In the genomic region with DNA sequence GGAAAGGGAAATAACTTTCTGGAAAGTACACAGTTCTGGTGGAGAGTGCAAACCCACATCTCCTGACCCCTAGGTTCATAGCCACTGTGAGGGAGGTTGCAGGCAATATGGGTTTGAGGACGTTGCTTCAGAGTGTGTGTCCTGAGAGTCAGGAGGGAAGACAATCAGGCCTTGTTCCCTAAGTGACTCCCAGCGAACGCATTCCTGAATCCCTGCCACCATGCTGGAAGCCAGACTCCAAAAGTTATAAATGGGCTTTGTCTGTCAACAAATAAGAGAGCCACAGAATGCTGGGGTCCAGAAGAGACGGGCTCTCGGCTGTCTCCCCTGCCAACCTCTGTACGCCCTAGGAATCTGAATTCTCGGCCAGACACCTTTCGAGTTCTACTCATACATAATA, we compare ENCODE assay signal across 12 mouse cellular contexts. TPM values are rescaled to one million over a fixed set of nuclear protein-coding genes. Genes with fewer than 3 reads are reported as not detected.
A peak's percentile ranks its signal among the peaks of the same experiment; 100 is the strongest.
DNase-seq lines count a peak whose midpoint lies in the region; ATAC-seq and TF ChIP-seq lines count a peak whose summit lies in the region.
"Had no signal": no experiment of that assay in that cellular context is flagged by ENCODE, and none has a peak within 500 bp of the region (broad histone marks: within the 10 kb centered on the region; RNA-seq: fewer than 3 reads in every experiment).

No protein-coding gene starts in this region.

- no peaks in the 10 kb centered on the region for H3K36me3 ChIP-seq in midbrain, embryonic 12.5 days
- no peaks in the 10 kb centered on the region for H3K36me3 ChIP-seq in thymus, adult 2 months (ENCODE audit: control insufficient read depth, insufficient read depth, low read length)
- no peaks in the 10 kb centered on the region for H3K36me3 ChIP-seq in liver, embryonic 12.5 days
- H3K36me3 ChIP-seq: limb, embryonic 13.5 days had no signal

- H3K4me2 ChIP-seq in midbrain, embryonic 12.5 days (replicated peaks): no peak overlapping the region
- H3K4me2 ChIP-seq in liver, embryonic 12.5 days: no peak overlapping the region
- H3K4me2 ChIP-seq: limb, embryonic 13.5 days had no signal

- no peak for TF ChIP-seq POLR2A in thymus, adult 2 months (IDR thresholded peaks at IDR 0.05; ENCODE audit: control insufficient read depth, extremely low read depth, insufficient read depth, low read length, poor library complexity)

- H3K27me3 ChIP-seq in midbrain, embryonic 12.5 days: 0 out of 2 replicates have a peak, but pooled peaks cover 4% of the 10 kb centered on the region
- no peaks in the 10 kb centered on the region for H3K27me3 ChIP-seq in thymus, adult 2 months (ENCODE audit: control insufficient read depth, insufficient read depth, low read length)
- H3K27me3 ChIP-seq in liver, embryonic 12.5 days (replicated peaks): peaks cover 1% of the 10 kb centered on the region; the same call in 1 of the 2 replicates
- H3K27me3 ChIP-seq: limb, embryonic 13.5 days had no signal

- H3K27ac ChIP-seq in midbrain, embryonic 12.5 days (replicated peaks): peak overlapping the region; percentile 46; the same call in 1 of the 2 replicates
- no peak overlapping the region for H3K27ac ChIP-seq in thymus, adult 2 months (ENCODE audit: control insufficient read depth, insufficient read depth, low read length)
- H3K27ac ChIP-seq in liver, embryonic 12.5 days: no peak overlapping the region
- H3K27ac ChIP-seq: kidney, postnatal 0 days; limb, embryonic 13.5 days had no signal

- no peak for TF ChIP-seq CTCF in thymus, adult 2 months (IDR thresholded peaks at IDR 0.05; ENCODE audit: borderline replicate concordance, control insufficient read depth, extremely low read depth, insufficient read depth, low read length, poor library complexity)

- ATAC-seq in midbrain, embryonic 12.5 days (ENCODE audit: low FRiP score, low read depth): no peak
- no peak for ATAC-seq in liver, embryonic 12.5 days

- intact Hi-C loops in heart, postnatal 14 days (cut with DNase I): no loop called here

- H3K9me3 ChIP-seq in midbrain, embryonic 12.5 days: no peaks in the 10 kb centered on the region
- H3K9me3 ChIP-seq in liver, embryonic 12.5 days (replicated peaks): no peaks in the 10 kb centered on the region
- H3K9me3 ChIP-seq: limb, embryonic 13.5 days had no signal

- H3K4me3 ChIP-seq in midbrain, embryonic 12.5 days: no peak overlapping the region
- H3K4me3 ChIP-seq in thymus, adult 2 months (ENCODE audit: control insufficient read depth, insufficient read depth, low read length): no peak overlapping the region
- H3K4me3 ChIP-seq in liver, embryonic 12.5 days: no peak overlapping the region
- H3K4me3 ChIP-seq: limb, embryonic 13.5 days had no signal

- peaks cover 13% of the 10 kb centered on the region for H3K4me1 ChIP-seq in midbrain, embryonic 12.5 days
- 0 out of 2 replicates have a peak, but pooled peaks cover under 1% of the 10 kb centered on the region for H3K4me1 ChIP-seq in thymus, adult 2 months (replicated peaks; ENCODE audit: control insufficient read depth, insufficient read depth, low read length)
- H3K4me1 ChIP-seq in liver, embryonic 12.5 days: no peaks in the 10 kb centered on the region

- H3K9ac ChIP-seq in midbrain, embryonic 12.5 days (replicated peaks): no peak overlapping the region
- H3K9ac ChIP-seq in liver, embryonic 12.5 days: no peak overlapping the region
- H3K9ac ChIP-seq: limb, embryonic 13.5 days had no signal

- DNase-seq in cerebellum, adult 11-12 months: peak; percentile 16
- DNase-seq in cerebellum, adult 8-10 months: no peak
- peak; percentile 92 for DNase-seq in Muller cell, postnatal 12 days (ENCODE audit: inconsistent ontology term)
- peak; percentile 38 to 74 for DNase-seq in heart, postnatal 14 days
- DNase-seq in thymus, adult 2 months: no peak
- no peak for DNase-seq in adipocyte (ENCODE audit: low spot score)
- DNase-seq: cerebellum, postnatal 25 days; spleen, adult 18-20 months had no signal

- WGBS in midbrain, embryonic 12.5 days: 63% methylated on average over 8 of the region's 8 CpGs
- 90% methylated on average over 8 of the region's 8 CpGs for WGBS in thymus, adult 2 months
- WGBS in liver, embryonic 12.5 days (ENCODE audit: insufficient replicate concordance): 71% methylated on average over 8 of the region's 8 CpGs

RNA-seq across cellular contexts. Expression of a gene that starts 24.5 kb away (rescaled TPM):
- total RNA-seq in heart, postnatal 14 days (2021): 1,000 to 10,000 TPM; 1,416 to 1,506 TPM
- polyA plus RNA-seq in midbrain, embryonic 12.5 days (2016; fragmentation: Nextera tagmentation; extraction: Ambion mirVana): 777 and 790 TPM in 2 replicates
- 8,905 and 10,824 TPM in 2 replicates for polyA plus RNA-seq in thymus, adult 2 months (2012; rRNA removed)
- polyA plus RNA-seq in liver, embryonic 12.5 days (2016; fragmentation: Nextera tagmentation; extraction: Ambion mirVana): 1,190 and 1,274 TPM in 2 replicates

RNA-seq across cellular contexts. Expression of a gene that starts 56.7 kb away (rescaled TPM):
- 10 to 100 TPM in 1 of 2 experiments, 1 to 10 TPM in 1; 10.0 to 12.2 TPM for total RNA-seq in heart, postnatal 14 days (2021)
- 87.7 and 90.2 TPM in 2 replicates for polyA plus RNA-seq in midbrain, embryonic 12.5 days (2016; fragmentation: Nextera tagmentation; extraction: Ambion mirVana)
- polyA plus RNA-seq in thymus, adult 2 months (2012; rRNA removed): 28.4 and 33.1 TPM in 2 replicates
- 73.5 and 91.5 TPM in 2 replicates for polyA plus RNA-seq in liver, embryonic 12.5 days (2016; fragmentation: Nextera tagmentation; extraction: Ambion mirVana)

Comparison
In these comparisons a context has a peak if more than half of its experiments do, and no peak if none do; other contexts are left out.
1. DNase-seq: peak in cerebellum, adult 11-12 months (single experiment), Muller cell, postnatal 12 days (single experiment) and heart, postnatal 14 days (2 of 2); none in cerebellum, adult 8-10 months (single experiment), thymus, adult 2 months (single experiment) and adipocyte (single experiment).